Mouse (Mus musculus) cerebellum, postnatal 14 days (tissue): ENCODE measurements at regions not wholly inside any gene's neighbourhood (a gene's known extent, or its start where the extent isn't known, plus 50 kb on each side); places are given as distances from the start of the nearest gene placed in this dataset.
"Not testable (repeated sequence)": the region's sequence is repeated elsewhere in the genome, so short reads cannot be mapped to it uniquely, and the experiment has no call there.

Experiments used
- DNase-seq, 2 experiments: peaks; one replicate each; pipeline ENCODE4 v3.0.0; 2021; ENCODE audit warnings: mixed read lengths in 2 of 2

DNA sequence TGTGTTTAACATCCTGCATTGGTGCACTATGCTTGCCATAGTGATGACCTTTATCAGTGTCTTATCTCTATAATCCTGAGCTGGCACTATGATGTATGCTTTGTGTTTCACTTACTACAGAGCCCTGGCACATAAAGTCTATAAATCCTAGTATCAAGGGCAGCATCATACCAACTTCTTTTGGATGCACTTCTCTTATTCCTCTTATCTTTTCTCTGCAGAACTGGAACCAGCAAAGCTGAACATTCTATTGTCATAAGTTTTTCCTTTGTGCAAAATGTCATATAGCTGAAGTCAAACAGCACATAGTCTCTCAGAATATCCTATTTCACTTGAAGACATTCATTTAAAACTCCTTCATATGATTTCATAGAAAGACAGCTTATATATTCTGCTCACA lies 563.3 kb upstream of the Foxg1 start:
- no peak for DNase-seq

DNA sequence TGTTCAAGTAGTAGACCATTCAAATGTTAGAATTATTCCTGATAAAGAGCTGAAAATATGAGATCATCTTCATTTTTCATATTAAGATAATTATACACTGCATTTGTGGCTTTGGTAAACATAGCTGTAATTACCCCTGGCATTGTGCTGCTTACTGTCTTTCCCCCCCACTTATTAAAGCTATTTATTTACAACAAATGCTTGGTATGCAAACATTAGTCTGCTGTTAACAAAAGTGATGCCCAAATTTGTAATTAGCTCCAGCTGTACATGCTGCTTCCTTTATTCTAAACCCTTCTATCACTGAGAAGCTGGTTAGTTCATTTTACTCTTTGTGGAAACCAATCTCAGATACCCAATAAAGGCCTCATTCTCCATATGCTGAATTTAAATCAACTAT lies 562.3 kb upstream of the Foxg1 start:
- no peak for DNase-seq

DNA sequence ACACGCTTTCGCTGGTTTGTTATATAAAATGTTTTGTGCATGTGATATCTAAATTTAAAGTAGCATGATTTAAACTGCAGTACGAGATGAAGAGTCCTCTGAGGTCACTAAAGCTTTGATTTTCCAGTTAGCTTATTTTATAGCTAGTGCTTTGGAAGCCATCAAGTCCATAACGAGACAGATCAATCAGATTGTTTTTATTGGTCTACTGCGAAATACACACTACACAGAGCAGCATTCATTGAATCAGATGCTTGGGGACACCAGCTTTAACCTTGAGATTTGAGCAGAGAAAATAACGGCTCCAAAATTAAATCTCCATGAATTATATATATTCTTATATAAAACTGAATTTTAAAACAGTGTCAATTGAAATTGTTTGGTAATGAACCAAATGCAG lies 556.2 kb upstream of the Foxg1 start:
- no peak for DNase-seq

DNA sequence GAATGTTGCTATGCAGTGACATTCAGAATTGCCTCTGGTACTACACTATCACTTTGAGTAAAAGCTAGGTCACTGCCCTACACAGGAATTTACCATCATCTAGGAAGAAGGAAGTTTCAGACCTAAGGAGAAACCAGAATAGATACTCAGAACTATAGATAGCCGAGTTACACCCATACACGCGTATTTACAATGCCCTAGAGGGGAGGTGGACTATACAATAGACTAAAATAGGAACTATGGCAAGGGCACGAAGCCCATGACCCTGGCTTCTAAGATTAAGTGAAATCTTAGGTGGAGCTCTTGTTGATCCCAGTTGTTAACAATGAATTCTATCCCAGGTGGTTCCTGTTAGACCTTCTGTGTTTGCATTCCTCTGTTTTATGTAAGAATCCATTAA lies 529.1 kb upstream of the Foxg1 start:
- DNase-seq, result not testable (repeated sequence)

DNA sequence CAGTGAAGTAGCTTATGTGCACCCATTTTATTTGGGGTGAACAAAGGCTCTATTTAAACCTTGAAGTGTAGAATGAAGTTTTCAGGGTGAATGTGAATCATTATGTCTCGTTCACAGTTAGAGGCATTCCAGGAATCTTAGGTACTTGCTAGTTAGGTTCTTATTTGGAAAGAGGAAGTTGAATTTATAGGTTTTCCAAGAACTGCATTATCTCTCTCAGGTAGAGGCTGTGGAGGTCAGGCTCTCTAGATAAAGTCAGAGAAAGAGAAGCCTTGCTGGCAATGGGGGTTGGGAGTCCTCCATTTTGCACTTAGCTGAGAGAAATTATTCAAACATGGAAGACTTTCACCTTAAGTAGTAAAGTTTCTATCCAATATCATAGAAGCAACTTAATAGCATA lies 528.4 kb upstream of the Foxg1 start:
- DNase-seq, result no peak

DNA sequence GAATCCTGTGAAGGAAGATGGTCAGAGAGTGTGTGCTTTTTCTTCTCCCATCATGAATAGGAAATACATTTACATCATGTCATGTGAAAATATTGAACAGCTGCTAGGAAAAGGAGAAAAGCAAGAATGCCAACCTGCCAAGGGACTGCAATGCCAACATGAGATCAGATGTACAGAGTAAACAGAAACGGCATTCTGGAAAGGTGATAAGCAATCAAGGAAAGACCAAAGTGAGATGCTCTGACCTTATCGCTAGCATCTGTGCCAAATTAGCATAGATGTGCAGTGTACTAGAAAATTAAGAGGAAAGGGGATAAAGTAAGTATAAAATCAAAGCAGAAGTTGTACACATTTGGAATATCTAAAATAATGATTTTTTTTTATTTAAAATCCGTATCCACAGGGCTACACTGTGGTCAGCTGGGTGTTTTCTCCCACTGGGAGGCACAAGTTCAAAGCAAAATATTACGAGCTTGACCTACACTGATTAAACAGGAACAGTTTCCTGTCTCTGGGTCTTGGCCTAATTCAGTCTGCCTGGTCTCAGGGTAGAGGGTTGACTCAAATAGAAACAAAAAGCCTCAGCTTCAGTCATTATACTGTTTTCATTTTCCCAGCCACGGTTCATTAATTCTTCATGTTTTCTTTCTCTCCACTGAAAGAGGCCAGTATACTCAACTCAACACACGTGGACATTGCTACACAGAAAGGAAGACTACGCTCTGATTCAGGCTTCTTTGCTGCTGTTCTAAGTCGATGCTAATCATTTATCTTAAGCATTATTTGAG lies 504.0 kb upstream of the Foxg1 start:
- DNase-seq, result peak in 1 of 2 experiments; percentile 10
